Mouse (Mus musculus): Measurements from ENCODE around the gene Babam2.

The Babam2 gene

DNA sequence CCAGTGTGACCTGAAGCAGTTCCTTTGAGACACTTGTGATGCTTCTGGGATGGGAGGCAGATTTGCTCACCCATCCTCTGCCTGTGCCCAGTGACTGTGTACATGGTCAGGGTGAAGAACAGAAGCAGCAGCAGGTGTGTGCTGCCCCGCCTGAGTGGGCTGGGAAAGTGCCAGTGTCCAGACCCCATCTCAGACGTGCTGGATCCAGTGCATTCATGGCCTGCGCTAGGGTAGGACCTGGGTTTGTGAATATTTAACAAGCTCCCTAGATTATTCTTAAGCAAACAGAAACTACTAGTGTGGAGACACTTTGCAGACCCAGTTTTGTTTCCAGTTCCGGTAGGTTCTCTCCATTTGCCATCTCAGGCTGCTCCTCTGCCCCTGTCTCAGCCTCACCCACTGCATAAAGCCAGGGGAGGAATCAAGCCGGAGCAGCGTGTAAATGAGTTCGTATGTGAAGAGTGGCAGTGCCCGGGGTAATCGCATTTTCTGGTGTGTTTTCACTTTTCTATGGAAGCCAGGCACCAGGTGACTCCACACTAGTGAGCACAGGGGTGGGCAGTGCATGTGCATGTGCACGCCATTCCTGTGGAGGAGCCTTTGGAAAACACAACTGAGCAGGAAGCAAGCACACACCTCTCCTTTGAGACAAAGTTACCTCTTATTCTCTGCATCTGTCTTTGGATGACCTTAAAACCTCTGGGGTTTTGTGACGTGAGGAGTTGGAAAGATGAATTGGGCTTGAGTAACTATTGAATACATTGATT, 290.2 kb downstream of the Babam2 start:
- no peak for DNase-seq (ENCODE audit: low spot score in 2 of 2)

GRCm38 (mm10) chr5:31997189-31997954, 299.9 kb downstream of the Babam2 start:
- DNase-seq (ENCODE audit: low spot score in 2 of 2): no peak

- no peak for DNase-seq (ENCODE audit: low spot score in 2 of 2)
Measured at GRCm38 (mm10) chr5:31998806-31999205, 301.3 kb downstream of the Babam2 start.

DNA sequence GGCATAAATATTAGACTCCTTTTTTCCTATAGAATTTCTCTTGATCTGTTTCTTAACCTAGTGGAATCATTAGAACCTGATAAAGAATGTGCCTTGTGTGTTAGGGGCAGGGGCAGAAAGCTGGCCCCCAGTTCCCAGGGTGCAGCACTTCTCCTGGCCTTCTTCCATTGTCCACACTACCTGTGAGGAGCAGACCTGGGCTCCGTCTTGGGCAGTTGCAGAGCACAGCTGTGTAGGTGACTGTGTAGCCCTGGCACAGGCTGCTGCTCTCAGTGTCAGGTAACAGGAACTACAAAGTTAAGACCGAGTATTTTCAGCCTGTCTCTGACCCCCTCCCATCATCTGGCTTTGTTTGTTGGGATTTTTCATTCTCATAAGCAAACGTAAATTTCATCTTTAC, 302.6 kb downstream of the Babam2 start:
- DNase-seq (ENCODE audit: low spot score in 2 of 2): no peak

DNA sequence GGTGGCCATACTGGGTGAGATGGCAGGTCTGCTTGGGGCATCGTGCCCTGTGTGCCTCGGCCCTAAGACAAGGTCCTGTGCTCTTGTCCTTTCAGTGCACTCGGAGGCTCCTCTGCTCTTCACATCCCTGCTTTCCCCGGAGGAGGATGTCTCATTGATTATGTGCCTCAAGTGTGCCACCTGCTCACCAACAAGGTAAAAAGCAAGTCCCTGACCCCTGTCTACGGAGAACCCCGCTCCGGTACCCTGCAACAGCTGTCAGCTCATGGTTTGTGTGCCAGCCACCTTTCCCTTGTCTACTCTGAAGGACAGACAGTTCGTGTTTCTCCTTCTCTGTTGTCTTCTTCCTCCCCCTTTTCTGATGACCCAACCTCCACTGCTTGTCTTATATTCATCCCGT, 303.8 kb downstream of the Babam2 start:
- DNase-seq (ENCODE audit: low spot score in 2 of 2): no peak

DNA sequence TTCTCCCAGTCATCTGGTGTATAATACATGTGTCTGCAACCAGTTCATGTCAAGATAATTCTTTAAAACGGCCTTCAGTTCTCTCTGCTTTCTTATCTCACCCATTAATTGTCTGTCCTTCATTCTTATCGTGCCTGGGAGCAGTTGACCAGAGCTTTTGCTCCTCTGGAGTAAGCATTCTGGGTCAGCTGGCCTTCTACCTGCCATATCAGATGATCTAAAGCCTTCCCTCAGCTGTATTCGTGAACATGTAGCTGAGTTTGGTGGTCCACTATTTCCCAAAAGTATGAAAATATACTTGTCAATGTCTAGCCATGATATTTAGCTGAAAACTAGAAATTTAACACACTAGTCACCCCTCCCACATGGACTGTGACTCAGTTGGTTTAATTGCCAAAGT, 304.3 kb downstream of the Babam2 start:
- DNase-seq (ENCODE audit: low spot score in 2 of 2): no peak

DNA sequence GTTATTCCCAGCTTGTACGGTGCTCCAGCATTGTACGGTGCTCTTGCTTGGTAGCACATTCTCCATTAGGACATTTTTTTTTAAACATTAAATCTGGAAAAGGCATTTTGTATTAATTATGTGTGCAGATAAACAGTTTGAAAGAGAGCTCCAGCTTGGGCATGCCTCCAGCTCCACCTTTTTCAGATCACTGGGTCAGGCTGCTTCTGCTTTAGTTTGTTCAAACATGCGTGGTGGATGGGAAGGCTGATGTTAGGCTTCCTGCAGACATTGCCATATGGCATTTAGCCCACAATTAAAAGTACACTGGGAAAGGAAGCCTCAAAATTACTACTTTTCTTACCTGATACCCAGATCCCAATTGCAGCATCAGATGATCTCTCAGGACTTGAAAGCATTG, 310.9 kb downstream of the Babam2 start:
- no peak for DNase-seq (ENCODE audit: low spot score in 2 of 2)

DNA sequence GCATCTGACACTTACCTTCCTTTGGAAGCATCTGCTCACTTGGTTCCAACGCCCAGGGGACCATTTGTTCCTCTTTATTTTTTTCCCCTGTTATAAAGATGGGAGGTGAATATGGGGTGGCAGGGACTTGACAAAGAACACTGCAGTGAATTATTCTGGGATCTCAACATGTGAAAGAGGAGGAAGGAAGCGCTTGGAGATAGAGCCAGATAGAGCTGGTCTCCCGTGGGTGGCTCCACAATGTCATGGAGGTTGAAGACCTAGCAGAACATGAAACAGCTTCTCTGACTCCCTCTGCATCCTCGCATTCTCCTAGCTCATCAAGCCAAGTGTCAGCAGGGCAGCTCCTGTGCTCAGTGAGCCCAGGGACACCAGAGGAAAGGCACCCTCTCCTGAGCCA, 312.6 kb downstream of the Babam2 start:
- no peak for DNase-seq (ENCODE audit: low spot score in 2 of 2)

- no peak for DNase-seq (ENCODE audit: low spot score in 2 of 2)
Measured at GRCm38 (mm10) chr5:32013053-32013452, 315.6 kb downstream of the Babam2 start.

- no peak for DNase-seq (ENCODE audit: low spot score in 2 of 2)
Measured at GRCm38 (mm10) chr5:32014786-32015185, 317.3 kb downstream of the Babam2 start.

- DNase-seq (ENCODE audit: low spot score in 2 of 2): no peak
Measured at GRCm38 (mm10) chr5:32015949-32016478, 318.5 kb downstream of the Babam2 start.

DNA sequence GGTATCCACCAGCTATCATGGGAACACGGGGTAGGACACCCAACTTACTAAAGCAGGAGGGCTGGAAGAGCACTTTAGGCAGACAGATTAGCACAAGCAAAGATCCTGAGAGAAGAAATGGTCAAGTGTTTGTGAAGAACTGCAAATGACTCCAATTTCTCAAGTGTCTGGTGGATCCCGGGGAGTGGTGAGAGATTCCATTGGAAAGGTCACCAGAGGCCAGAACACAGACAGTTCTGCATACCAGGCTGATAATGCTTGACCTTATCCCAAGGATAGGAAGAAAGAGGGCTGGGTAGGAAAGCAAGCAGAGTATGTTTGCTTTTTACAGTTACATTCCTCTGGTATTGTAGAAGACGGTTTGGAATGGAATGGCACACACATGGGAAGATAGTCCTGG, 320.2 kb downstream of the Babam2 start:
- DNase-seq (ENCODE audit: low spot score in 2 of 2): no peak

DNA sequence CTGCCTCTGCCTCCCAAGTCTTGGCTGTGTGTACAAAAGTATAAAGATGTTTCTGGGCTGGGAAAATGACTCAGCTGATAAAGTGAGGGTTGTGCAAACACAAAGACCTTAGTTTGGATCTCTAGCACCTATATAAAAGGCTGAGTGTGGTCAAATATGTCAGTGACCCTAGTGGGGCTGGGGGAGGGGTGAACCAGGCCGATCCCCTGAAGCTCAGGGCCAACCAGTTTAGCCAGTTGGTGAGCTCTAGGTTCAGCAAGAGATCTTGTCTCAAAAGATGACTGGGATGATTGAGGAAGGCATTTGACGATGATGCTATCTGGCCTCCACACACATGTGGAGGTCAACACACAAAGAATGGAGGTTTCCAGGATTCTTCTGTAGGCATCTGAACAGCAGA, 320.8 kb downstream of the Babam2 start:
- DNase-seq (ENCODE audit: low spot score in 2 of 2): no peak

DNA sequence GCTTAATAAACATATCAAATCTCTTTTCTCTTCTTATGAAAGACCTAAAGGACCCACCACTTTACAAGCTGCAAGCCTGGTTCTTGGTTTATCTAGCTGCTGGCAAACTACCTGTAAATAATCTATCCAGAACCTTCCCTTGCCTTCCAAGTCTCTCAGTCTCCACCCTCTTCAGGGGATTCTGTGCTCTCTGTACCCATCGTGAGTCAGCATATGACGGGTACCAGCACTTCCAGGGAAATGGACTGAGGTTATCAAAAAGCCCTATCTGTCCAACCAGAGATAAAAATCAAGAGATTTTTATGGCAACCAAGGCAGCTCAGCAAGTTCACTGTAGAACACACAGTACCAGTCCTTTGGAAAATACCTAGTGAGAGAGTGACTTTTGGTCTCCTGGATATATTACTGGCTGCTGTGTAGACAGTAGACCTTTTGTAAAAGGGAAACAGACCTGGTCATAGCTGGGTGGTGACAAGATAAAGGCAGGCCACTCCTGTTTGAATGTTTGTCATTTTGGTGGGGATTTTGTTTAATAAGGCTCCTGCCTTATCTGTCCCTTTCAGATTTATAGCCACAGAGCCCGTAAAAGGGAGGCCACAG, 332.4 kb downstream of the Babam2 start:
- no peak for DNase-seq (ENCODE audit: low spot score in 2 of 2)

GRCm38 (mm10) chr5:32033185-32033584, 335.7 kb downstream of the Babam2 start:
- no peak for DNase-seq (ENCODE audit: low spot score in 2 of 2)

DNA sequence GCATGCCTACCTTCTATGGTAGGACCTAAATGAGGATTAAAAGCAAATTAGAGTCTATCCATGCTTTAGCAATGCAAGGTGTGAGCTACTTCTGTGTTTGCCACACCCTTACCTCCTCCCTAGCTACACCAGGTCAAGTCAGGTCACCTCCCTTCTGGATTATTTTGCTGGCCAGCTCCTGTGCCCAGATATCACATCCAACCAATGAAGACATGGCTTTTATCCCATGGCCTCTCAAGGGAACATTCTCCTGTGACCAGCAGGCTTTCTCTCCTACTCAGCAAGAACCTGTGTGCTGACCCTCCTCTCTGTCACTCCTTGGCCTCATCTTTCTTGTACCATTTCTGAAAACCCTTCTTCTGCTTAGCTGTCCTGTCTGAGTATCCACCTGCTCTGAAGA, 336.1 kb downstream of the Babam2 start:
- DNase-seq (ENCODE audit: low spot score in 2 of 2): no peak

DNA sequence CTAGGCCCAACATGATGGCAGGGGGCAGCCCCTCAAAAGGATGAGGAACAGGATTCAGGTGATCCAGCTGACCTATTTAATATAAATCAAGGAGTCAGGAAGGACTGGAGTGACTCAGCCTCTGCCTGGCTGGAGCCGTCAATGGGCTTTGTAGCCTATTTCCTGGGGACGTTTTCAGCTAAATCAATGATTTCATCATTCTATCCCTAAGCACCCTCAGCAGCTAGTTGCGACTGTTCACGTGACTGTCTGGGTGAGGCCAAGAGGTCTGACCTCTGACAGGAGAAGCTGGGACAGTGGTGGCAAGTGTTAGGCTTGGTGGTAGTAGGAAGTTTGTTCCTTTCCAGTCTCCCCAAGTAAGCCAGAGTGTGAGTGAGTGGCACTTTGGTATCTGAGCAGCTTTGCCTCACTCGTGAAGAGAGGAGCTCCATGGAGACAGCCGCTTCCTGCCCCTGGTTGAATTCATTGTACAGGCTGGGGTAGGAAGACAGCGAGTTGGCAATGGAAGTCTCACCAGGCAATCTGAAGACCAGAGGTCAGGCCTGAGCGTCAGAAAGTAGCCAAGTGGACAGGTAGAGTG, 337.1 kb downstream of the Babam2 start:
- DNase-seq (ENCODE audit: low spot score in 2 of 2): no peak

- DNase-seq (ENCODE audit: low spot score in 2 of 2): peak; percentile 55 to 70
Measured at GRCm38 (mm10) chr5:32035721-32036320, 338.3 kb downstream of the Babam2 start.

- DNase-seq (ENCODE audit: low spot score in 2 of 2): no peak
Measured at GRCm38 (mm10) chr5:32036896-32037295, 339.4 kb downstream of the Babam2 start.

DNA sequence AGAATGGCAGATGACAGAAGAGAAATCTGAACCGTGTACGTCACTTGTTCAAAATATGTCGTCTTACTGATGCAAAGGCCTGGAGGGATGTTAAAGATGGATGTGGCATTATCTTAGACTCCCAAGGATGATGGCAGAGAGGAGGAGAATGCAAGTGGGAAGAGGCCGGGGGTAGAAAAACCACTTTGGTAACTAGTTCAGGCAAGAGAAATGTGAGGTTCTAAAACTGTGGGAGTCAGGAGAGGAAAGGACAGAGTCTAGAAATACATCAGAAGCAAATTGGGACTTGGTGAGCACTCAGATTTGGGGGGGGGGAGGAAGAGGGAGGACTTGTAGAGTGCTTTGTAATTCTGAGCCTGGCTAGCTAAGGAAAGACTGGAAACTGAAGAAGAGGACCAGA, 340.1 kb downstream of the Babam2 start:
- no peak for DNase-seq (ENCODE audit: low spot score in 2 of 2)

DNA sequence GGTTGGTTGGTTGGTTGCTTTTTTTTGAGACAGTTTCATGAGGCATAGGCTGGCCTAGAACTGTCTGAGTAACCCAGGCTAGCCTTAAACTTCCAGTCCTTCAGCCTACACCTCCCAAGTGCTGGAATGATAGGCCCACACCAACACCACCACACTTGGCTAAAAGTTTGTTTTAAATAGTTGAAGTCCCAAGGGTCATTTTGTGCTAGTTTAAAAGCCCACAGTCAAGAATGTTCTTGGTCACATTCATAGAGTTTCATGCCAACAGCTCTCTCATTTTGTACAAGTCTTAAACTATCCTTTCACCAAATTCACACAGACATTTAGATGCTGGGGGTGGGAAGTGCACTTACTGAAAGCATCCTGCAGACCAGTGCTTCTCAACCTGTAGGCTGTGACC, 341.5 kb downstream of the Babam2 start:
- no peak for DNase-seq (ENCODE audit: low spot score in 2 of 2)

DNA sequence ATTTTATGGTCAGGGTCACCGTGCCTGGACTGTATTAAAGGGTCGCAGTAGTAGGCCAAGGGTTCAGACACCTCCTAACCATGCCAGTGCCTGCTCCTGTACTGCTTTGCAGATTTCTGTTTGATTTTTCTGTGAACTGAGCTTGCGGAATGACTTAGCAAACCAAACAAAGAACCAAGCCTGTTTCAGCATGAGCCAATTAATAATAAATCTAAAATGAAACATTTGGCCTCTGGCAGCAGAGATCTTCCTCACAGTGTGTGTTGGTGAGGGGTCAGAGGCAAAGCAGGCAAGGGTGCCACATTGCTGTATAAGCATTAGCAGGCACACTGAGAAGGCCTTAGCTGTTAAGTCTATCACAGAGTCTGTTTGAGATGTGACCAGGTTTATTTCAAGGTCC, 342.0 kb downstream of the Babam2 start:
- no peak for DNase-seq (ENCODE audit: low spot score in 2 of 2)
